Mouse (Mus musculus) natural killer cell, adult 2 months (primary cell): Measurements from ENCODE around the gene Dnajc12.
"Not testable (repeated sequence)": the region's sequence is repeated elsewhere in the genome, so short reads cannot be mapped to it uniquely, and the experiment has no call there.

Experiments used
- DNase-seq, 2 experiments: peaks; one replicate each; pipeline ENCODE4 v3.0.0; 2022; ENCODE audit warnings: low spot score in 2 of 2

The Dnajc12 gene

DNA sequence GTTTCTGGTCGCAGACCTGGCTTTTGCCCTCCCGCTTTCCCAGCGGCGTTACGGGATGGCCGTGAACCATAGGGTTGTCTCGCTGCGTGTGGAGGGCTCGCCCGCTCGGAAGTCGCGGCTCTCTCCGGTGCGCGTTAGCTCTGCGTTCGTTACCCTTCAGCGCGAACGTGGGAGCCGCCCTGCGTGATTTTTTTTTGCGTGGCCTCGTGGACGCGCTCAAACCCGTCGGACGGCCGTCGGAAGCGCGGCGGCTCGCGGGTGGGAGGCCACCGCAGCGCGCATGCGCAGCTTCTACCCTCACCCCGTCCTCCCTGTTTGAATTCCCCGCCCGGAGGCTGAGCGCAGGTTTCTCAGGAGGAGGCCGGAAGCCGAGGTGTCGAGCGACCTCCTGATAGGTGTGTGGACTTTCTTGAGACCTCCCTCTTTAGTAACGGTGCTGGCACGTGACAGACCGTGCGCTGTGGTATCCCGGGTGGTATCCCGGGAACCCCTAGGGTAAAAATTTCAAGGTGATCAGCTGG is 47.6 kb downstream of the Dnajc12 start, which contains the start of gene Ctnna3:
Ctnna3 (plus strand) TSS at position 314 of the 521 bp plus-strand sequence.
- DNase-seq: peak; percentile 85 to 90

DNA sequence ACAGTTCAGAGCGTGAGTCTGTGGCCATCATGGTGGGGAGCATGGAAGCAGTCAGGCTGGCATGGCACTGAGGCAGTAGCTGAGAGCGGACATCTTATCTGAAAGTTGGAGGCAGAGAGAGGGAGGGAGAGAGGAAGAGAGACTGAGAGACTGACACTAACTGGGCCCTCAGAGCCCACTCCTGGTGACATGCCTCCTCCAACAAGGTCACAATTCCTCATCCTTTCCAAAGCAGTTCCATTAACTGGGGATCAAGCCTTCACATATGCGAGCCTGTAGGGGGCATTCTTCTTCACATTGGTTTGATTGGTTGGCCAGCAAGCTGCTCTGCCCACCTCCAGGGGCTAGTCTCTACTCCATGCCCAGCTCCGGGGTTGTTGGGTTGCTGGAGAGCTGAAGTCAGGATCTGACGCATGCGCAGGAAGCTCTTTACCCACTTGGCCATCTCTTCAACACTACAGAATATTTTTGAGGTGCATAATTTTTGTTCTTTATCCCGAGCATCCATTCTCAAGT is 49.0 kb downstream of the Dnajc12 start:
- DNase-seq: no peak

DNA sequence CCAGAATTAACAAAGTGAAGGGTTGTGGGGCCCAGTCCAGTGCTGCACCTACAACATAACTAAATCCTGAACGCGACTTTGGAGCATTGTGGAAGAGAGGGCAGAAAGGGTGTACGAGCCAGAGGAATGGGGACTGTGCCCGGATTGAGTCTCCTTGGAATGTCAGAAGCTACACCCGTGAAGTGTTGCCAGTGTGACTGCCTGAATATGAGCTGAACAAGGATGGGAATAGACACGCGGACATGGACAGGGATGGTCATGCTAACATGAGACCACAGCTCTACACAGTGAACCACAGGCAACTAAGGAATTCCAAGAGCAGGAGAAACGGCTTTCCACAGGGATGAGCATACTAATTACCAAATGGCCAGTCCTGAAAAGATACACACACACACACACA is 49.9 kb downstream of the Dnajc12 start:
- no peak for DNase-seq

DNA sequence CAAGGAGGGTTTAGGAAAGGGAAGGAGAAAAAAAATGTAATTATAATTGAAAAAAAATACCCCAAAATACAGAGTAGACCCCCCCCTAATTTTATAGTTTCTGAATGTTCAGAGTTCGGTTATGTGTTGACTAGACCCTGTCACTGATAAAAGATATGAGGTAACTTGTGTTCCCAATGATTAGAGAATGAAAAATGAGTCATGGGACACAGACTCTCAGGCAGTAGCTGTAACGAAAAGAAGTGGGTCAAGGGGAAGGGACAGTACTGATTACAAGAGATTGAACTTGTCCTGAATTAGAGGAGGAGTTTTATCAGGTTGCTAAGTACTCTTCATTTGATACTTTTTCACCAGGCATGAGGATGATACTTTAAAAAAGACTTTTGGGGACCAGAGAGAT is 50.6 kb downstream of the Dnajc12 start:
- DNase-seq: no peak

DNA sequence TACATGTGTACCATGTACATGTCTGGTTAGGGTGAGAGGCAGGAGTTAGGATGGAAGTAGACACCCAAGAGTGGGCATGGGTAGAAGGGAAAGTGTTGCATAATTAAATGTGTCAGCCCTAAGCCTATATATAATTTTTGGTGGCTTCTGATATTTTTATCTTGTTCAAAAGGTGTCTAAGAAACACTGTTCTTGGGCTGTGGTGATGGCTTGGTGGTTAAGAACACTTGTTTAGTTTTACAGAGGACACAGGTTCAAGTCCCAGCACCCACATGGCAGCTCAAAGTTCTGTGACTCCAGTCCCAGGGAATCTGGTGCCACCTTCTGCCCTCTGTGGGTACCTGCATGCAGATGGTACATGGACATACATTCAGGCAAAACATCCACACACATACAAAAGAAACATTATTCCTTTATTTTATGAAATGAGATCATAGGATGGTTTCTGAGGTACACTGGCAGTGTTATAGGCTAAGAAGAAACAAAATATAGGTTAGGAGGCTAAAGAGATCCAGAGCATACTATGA is 56.6 kb downstream of the Dnajc12 start:
- no peak for DNase-seq

DNA sequence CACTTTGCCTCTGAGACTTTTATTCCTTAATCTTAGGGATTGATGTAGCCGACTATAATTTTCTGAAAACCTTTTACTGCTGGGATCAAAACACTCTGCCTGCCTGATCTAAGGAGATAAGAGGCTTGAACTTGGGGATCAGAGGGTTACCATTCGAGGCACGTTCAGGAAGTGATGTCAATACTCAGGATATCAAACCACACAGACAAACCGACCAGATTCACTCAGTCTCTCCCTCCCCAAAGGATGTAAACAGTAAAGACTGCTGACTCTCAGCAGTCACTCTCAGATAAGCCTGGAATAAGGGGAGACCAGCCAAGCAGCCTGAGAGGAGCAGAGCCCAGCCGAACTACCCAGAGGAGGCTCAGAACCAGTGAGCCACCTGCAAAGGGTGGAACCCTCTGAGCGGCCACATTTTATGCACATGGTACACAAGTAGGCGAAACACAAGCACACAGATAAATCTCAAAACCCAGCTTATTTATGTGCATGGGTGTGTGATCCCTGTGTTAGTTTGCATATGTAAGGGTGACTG is 57.5 kb downstream of the Dnajc12 start:
- DNase-seq: no peak

DNA sequence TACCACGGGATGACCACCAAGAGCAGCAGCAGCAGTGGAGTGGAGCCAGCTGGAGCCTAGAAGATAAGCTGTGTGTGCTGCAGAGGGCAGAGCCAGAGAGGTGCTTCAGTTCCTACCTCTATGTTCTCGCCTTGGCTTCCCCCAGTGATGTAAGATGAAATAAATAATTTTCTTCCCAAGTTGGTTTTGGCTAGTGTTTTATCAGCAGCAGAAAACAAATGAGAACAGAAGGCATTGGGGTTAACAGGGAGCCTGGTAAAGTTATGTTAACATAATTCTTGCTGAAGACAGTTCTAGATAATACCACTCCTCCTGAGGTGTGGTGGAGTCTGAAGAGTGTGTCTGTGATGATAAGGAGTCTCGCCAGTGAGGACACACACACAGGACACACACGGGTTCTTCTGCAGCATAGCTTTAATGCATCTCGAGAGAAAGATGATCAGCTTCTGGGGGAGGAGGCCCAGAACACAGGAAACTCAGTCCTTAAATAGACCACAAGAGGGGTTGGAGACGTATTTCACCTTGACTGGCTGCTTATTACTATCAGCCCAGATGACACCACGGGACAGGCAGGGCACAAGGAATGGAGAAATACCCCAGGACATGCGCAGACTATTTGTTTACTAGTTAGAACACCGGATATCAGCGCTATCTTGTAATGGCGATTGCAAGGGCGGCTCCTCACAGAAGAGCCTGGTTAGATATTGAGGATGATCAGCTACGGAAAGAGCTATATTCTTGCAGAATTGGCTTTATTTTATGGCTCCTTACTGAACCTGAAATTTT is 62.6 kb downstream of the Dnajc12 start:
- DNase-seq: not testable (repeated sequence)

DNA sequence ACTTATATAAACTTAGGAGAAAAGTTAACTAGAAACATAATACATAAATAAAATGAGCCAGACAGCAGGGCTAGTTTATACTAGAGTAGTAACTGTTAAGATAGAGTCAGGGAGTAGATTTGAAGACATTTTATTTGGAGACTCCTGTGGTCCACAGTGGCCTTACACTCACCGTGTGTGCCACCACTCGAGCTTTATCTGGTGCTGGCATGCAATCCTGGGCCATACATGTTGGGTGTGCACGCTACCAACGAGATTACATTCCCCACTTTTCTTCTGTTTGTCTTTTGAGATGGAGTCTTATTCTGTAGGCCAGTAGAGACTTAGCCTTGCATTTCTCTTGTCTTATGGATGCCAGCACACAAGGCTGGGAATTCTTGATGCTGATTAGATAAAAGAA is 71.7 kb downstream of the Dnajc12 start:
- no peak for DNase-seq

DNA sequence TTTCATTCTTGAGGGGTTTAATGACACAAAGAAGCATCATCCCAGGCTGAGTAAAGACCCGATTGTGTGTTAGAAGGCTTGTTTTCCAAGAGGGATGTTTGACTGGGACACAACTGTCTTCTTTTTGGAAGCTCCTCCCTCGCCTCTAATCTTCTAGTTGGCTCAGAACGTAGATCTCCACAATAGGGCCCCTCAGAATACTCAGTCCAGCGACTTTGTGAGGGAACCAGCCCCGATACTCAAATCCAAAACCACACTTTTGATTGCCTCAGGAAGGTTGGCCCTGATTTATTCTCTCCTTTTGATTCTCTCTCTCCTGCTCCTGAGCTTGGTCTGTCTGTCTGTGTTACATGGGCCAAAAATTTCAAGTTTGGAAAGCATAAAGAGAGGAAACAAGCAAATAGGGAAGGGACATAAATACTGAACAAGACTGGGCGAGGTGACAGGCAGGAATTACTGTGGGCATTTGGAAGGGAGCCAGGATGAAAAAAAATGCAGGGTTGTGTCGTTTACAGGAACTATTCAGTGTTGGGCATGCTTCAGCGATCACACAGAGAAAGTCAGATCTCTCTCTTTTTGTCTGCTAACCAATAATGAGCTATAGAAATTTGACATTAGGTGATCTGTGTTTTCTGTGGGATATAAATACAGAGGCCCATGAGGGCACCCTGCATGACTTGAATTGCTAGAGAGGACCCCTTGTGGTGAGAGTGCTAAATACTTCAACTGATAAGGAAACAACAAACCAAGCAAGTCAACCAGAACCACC is 73.1 kb downstream of the Dnajc12 start:
- no peak for DNase-seq

DNA sequence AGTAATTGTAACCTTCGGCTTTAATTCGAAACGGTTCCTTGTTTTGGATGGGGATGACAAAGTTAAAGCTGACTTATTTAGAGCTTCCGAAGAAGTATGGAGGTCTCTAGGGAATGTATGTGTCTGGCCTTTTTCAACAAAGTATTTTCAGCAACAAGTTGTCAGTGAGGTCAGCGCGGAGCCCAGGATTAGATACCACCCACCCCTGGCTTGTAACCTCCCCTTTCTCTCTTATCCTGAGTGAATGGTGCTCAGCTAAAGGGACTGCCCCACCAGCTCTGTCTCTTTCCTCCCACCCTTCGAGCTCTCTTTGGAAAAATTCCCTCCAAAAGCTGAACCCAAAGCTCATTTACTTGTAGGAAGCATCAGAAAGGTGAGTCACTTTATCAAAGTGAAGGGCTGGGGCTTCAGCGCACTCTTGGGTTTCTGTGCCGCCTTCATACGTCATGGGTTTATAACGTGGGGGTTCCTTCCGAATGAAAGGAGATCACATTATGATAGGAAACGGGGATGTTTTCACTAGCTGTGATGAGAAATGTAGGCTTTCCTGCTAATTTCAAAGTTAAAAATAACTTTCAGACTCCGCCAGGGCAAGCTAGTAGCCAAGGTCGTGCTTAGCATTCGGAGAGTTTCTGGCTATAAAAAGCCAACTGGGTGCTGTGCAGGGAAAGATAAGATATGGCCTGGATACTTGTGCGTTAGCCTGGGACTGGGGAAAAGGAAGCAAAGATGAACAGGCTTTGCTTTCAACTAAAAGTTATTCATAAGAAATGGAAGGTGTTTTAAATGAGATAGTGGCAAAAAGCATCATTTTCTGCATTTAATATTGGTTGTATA is 75.3 kb downstream of the Dnajc12 start:
- no peak for DNase-seq
